Mouse (Mus musculus) effector memory CD4-positive, alpha-beta T cell, adult 7 months (primary cell): ENCODE results near the gene Olfr1427. TPM values are rescaled to one million over a fixed set of nuclear protein-coding genes. Genes with fewer than 3 reads are reported as not detected.

ENCODE experiments used
- polyA plus RNA-seq: library from polyadenylated mRNA; unstranded; fragments of 100-300 nt; shearing (Covaris generic); gene quantifications from one replicate; pipeline ENCODE4 v1.2.1, GENCODE M21; 2017

Gene Olfr1427
- not detected for polyA plus RNA-seq

DNA sequence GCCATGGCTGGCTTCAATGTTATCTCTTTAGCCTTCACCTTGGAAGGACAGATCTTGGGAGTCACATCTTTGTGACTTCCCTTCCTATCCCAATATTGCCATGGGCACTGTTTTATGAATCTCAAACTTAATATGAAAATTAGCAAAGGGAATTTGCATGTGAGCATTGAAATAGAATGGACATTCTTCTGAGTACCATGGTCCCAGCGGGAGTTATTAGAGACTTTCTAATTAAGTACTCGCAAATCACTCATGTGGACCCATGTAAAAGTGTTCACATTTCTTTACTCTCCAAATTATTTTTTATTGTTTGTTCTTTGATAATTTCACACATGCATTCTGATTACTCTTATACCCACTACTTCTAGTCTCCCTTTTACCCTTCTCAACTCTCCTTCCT, at the start of gene Olfr1427:
Olfr1427 (minus strand) TSS at position 101 of the 400 bp plus-strand sequence.

GRCm38 (mm10) chr19:12123103-12123502, 20.0 kb upstream of the Olfr1427 start, which contains the start of gene Olfr76:
Gene Olfr76, minus strand, starts transcription at chr19:12123203.

DNA sequence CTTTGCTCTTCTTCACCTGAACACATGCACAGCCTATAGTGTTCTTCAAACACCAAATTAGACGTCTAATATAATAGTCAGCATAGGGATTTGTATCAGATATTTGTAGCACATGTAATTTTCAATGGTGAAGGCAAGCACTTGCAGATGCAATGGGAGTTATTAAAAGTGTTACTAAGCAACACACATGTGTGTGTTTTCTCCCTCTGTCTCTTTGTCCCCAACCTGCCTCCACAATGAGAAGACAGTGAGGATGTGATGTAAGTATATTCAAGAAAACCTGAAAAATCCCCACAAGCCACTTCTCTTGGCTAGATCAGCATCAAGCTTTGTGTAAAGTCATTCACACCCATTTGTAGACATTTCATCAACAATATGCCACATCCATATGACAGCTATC, 12.7 kb upstream of the Olfr1427 start, which contains the start of gene Olfr1428:
Olfr1428 (minus strand) TSS at position 101 of the 400 bp plus-strand sequence.

DNA sequence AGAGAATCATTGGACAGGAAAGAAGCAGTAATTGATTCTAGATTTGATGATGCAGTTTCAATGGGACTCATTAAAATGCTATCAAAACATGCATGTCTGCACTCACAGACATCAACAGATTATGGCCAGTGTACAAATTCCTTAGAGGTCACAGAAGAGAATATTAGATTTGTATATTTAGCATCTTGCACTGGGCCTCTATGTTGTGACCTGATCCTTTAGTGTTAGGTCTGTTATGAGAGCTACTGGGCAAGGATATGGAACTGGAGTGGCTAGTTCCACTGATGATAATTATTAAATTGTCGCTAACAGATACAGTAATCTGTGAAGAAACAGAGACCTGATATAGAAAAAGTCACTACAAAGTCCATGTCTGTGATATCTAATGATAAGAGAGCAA, 11.2 kb downstream of the Olfr1427 start, which contains the start of gene Olfr1426:
Olfr1426 (minus strand) TSS at position 101 of the 400 bp plus-strand sequence.

DNA sequence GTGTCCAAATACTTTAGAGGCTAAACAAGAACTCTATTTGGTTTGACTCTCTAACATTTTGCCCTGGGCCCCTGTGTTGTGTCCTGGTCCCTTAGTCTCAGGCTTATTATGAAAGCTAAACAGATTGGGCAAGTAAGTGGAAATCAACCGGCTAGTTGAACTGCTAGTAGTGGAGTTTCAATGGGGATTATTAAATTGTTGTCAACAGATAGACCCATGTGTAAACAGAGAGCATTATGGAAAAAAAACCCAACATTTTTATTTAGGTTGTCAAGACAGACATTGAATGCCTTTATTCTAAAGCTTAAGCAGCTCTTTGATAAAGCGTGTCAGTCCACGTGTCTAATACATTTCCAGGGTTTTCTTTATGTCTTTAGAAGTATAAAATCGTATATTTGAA, 25.5 kb downstream of the Olfr1427 start, which contains the start of gene Olfr1425:
Olfr1425 (minus strand) TSS at position 101 of the 400 bp plus-strand sequence.

GRCm38 (mm10) chr19:12062582-12062981, 40.6 kb downstream of the Olfr1427 start, which contains the start of gene Olfr1424:
Gene Olfr1424, minus strand, starts transcription at chr19:12062682.

Other genes starting within 250 kb of the Olfr1427 start
- gene Olfr1418, start 242.3 kb downstream of the Olfr1427 start, polyA plus RNA-seq, result not detected
- gene Olfr1419, start 228.2 kb downstream of the Olfr1427 start, polyA plus RNA-seq, result not detected
- not detected for gene Olfr1420, start 216.8 kb downstream of the Olfr1427 start, polyA plus RNA-seq
- 26.8 TPM for gene Patl1, start 190.9 kb downstream of the Olfr1427 start, polyA plus RNA-seq
- gene Osbp, start 137.4 kb downstream of the Olfr1427 start, polyA plus RNA-seq, result 50.4 TPM
- not detected for gene Olfr1423, start 62.0 kb downstream of the Olfr1427 start, polyA plus RNA-seq
- gene Olfr1424, start 40.7 kb downstream of the Olfr1427 start, polyA plus RNA-seq, result 0.29 TPM
- not detected for gene Olfr1425, start 25.6 kb downstream of the Olfr1427 start, polyA plus RNA-seq
- not detected for gene Olfr1426, start 11.3 kb downstream of the Olfr1427 start, polyA plus RNA-seq
- not detected for gene Olfr1428, start 12.6 kb upstream of the Olfr1427 start, polyA plus RNA-seq
- gene Olfr76, start 19.9 kb upstream of the Olfr1427 start, polyA plus RNA-seq, result not detected
- gene Olfr1555-ps1, start 66.8 kb upstream of the Olfr1427 start, polyA plus RNA-seq, result not detected
- gene Olfr1431, start 97.3 kb upstream of the Olfr1427 start, polyA plus RNA-seq, result not detected
- not detected for gene Olfr1432, start 129.3 kb upstream of the Olfr1427 start, polyA plus RNA-seq
- gene Olfr262, start 138.3 kb upstream of the Olfr1427 start, polyA plus RNA-seq, result 0.73 TPM
- not detected for gene Olfr235, start 157.7 kb upstream of the Olfr1427 start, polyA plus RNA-seq
- not detected for gene Olfr1434, start 176.5 kb upstream of the Olfr1427 start, polyA plus RNA-seq
- gene Olfr1436, start 195.8 kb upstream of the Olfr1427 start, polyA plus RNA-seq, result not detected
- gene Olfr1437, start 221.8 kb upstream of the Olfr1427 start, polyA plus RNA-seq, result not detected
- 0.16 TPM for gene Olfr1438-ps1, start 232.6 kb upstream of the Olfr1427 start, polyA plus RNA-seq